Mouse (Mus musculus): ENCODE results near the gene Arid3b. TPM values are rescaled to one million over a fixed set of nuclear protein-coding genes. Genes with fewer than 3 reads are reported as not detected.

The Arid3b gene
- total RNA-seq, 1 experiment = 23.4 TPM

DNA sequence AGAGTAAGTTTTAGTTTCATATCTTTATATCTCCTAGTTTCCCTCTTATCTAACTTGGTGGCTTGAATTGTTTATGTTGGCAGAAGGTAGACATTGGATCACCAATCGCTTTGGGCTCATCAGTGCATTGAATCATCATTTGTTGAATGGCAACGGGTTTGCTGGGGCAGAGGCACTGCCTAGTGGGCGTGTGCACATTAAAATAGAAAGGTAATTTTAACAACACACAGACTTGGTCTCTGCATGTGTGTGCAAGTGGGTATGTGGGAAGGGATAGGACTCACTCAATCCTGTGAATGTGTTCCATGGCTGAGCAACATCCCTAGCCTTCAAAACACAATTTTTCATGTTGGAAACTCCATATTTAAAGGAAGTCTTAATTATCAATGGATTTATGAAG is 38.4 kb upstream of the Arid3b start:
- in situ Hi-C loops (cut with MboI; ENCODE audit: low sequenced_read_pairs in 2 of 2, unreplicated experiment in 2 of 2) = loop anchor here in 1 of 2 experiments (25.0 kb wide), 1 partner anchor 337 kb away; the partner anchor contains the start of genes Islr and Islr2
- Histone ChIP-seq H3K4me3 (ENCODE audit: insufficient read depth in 1 of 2, low read depth in 1 of 2, low read length in 2 of 2, poor library complexity in 1 of 2, severe bottlenecking in 1 of 2) (no peak overlapping the region), H3K9ac (ENCODE audit: insufficient read depth, low read depth, low read length, poor library complexity, severe bottlenecking) (no peak overlapping the region), H3K4me1 (ENCODE audit: control insufficient read depth in 2 of 2, insufficient read depth in 2 of 2, low read length in 2 of 2, poor library complexity in 1 of 2) (no peaks in the 10 kb centered on the region), H3K36me3 (ENCODE audit: control insufficient read depth, insufficient read depth, low read length, poor library complexity, severe bottlenecking) (no peaks in the 10 kb centered on the region), H3K27ac (ENCODE audit: insufficient read depth, low read depth, low read length, poor library complexity, severe bottlenecking) (no peak overlapping the region), H3K9me3 (ENCODE audit: control insufficient read depth, insufficient read depth, low read depth, low read length) (no peaks in the 10 kb centered on the region)
- no peak for DNase-seq (ENCODE audit: low read depth, low spot score)
- no peak for TF ChIP-seq ZNF384 (IDR thresholded peaks at IDR 0.05; ENCODE audit: low read depth, low read length)
- TF ChIP-seq CHD2 (IDR thresholded peaks at IDR 0.05; ENCODE audit: low read depth, low read length) = no peak
- no peak for TF ChIP-seq HCFC1 (IDR thresholded peaks at IDR 0.05; ENCODE audit: borderline replicate concordance, insufficient read depth, low read length)
- no peak for TF ChIP-seq ZC3H11A (IDR thresholded peaks at IDR 0.05; ENCODE audit: borderline replicate concordance, low read depth, low read length)
- TF ChIP-seq MAFK (IDR thresholded peaks at IDR 0.05; ENCODE audit: insufficient read depth, low read depth, low read length) = no peak

DNA sequence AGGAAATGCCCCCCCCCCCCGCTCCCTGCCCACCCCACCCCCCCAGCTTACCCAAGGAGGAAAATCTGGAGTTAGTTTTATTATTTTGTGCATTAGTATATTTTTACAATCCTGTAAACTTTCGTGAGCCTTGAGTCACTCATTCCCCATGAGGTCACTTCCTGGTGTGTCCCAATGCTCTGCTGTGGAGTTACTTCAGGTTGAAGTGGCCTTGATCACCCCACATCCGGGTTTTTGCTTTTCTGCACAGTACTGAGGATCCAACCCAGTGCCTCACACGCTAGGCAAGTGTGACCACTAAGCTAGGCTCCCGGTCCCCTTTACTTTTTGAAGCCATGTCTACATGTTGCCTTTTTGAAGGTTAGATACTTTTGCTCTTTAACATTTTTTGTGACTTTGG is 37.5 kb upstream of the Arid3b start:
- Histone ChIP-seq H3K9ac (ENCODE audit: insufficient read depth, low read depth, low read length, poor library complexity, severe bottlenecking) (no peak overlapping the region), H3K36me3 (ENCODE audit: control insufficient read depth, insufficient read depth, low read length, poor library complexity, severe bottlenecking) (no peaks in the 10 kb centered on the region), H3K4me3 (ENCODE audit: insufficient read depth in 1 of 2, low read depth in 1 of 2, low read length in 2 of 2, poor library complexity in 1 of 2, severe bottlenecking in 1 of 2) (no peak overlapping the region), H3K27ac (ENCODE audit: insufficient read depth, low read depth, low read length, poor library complexity, severe bottlenecking) (no peak overlapping the region), H3K9me3 (ENCODE audit: control insufficient read depth, insufficient read depth, low read depth, low read length) (no peaks in the 10 kb centered on the region), H3K4me1 (ENCODE audit: control insufficient read depth in 2 of 2, insufficient read depth in 2 of 2, low read length in 2 of 2, poor library complexity in 1 of 2) (no peaks in the 10 kb centered on the region)
- in situ Hi-C loops (cut with MboI; ENCODE audit: low sequenced_read_pairs in 2 of 2, unreplicated experiment in 2 of 2) = loop anchor here in 1 of 2 experiments (25.0 kb wide), 1 partner anchor 338 kb away; the partner anchor contains the start of genes Islr and Islr2
- DNase-seq (ENCODE audit: low read depth, low spot score) = no peak
- TF ChIP-seq CHD2 (IDR thresholded peaks at IDR 0.05; ENCODE audit: low read depth, low read length) = no peak
- TF ChIP-seq HCFC1 (IDR thresholded peaks at IDR 0.05; ENCODE audit: borderline replicate concordance, insufficient read depth, low read length) = no peak
- no peak for TF ChIP-seq ZNF384 (IDR thresholded peaks at IDR 0.05; ENCODE audit: low read depth, low read length)
- no peak for TF ChIP-seq ZC3H11A (IDR thresholded peaks at IDR 0.05; ENCODE audit: borderline replicate concordance, low read depth, low read length)
- no peak for TF ChIP-seq MAFK (IDR thresholded peaks at IDR 0.05; ENCODE audit: insufficient read depth, low read depth, low read length)

DNA sequence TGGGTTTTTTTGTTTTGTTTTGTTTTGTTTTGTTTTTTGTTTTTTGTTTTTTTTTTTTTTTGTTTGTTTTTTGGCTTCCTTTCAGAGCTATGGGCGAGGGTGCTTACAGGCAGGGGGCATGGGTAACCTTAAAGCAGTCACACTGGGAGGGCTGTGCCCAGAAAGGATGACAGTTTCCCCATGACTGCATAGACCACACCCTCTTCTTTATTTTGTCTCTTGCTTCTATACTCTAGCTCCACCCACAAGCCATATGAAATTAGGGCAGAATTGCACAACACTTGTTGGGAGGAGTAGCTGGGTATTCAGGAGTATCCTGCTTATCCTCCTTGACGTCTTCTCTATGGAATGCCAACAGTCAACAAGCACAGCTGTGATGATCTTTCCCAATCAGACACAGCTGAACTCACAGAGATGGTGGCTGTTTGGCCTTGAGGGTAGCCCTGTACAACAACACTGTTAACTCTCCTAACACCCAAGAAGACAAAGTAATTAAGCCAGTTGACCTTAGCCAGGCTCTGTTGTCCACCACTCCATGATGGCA is 33.8 kb upstream of the Arid3b start:
- no peaks in the 10 kb centered on the region for H3K4me1 ChIP-seq (ENCODE audit: control insufficient read depth in 2 of 2, insufficient read depth in 2 of 2, low read length in 2 of 2, poor library complexity in 1 of 2)
- no peaks in the 10 kb centered on the region for H3K36me3 ChIP-seq (ENCODE audit: control insufficient read depth, insufficient read depth, low read length, poor library complexity, severe bottlenecking)
- no peak overlapping the region for H3K27ac ChIP-seq (ENCODE audit: insufficient read depth, low read depth, low read length, poor library complexity, severe bottlenecking)
- in situ Hi-C loops (cut with MboI; ENCODE audit: low sequenced_read_pairs in 2 of 2, unreplicated experiment in 2 of 2) = loop anchor here in 1 of 2 experiments (25.0 kb wide), 1 partner anchor 342 kb away; the partner anchor contains the start of genes Islr and Islr2
- no peak overlapping the region for H3K4me3 ChIP-seq (ENCODE audit: insufficient read depth in 1 of 2, low read depth in 1 of 2, low read length in 2 of 2, poor library complexity in 1 of 2, severe bottlenecking in 1 of 2)
- H3K9ac ChIP-seq (ENCODE audit: insufficient read depth, low read depth, low read length, poor library complexity, severe bottlenecking) = no peak overlapping the region
- no peak for DNase-seq (ENCODE audit: low read depth, low spot score)
- no peak for TF ChIP-seq ZNF384 (IDR thresholded peaks at IDR 0.05; ENCODE audit: low read depth, low read length)
- no peak for TF ChIP-seq CHD2 (IDR thresholded peaks at IDR 0.05; ENCODE audit: low read depth, low read length)
- no peak for TF ChIP-seq ZC3H11A (IDR thresholded peaks at IDR 0.05; ENCODE audit: borderline replicate concordance, low read depth, low read length)
- H3K9me3 ChIP-seq (ENCODE audit: control insufficient read depth, insufficient read depth, low read depth, low read length) = no peaks in the 10 kb centered on the region

DNA sequence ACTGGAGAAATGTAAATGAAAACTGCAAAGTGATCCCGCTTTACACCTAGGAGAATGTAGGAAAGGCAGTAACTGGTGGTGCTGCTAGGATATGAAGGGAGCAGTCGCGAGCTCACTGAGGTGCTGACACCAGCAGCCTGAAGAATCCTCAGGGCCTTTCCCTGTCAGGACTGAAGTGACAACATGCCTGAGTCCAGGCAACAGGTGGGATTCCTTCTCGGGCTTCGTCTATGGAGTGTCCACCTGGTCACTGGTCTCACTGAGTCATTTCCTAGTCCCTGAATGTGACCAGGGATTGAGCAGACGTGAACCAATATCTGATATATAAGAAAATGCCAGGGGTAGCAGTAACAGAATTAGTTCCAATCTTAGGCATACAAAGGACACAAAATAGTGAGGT is 32.2 kb upstream of the Arid3b start:
- no peak for DNase-seq (ENCODE audit: low read depth, low spot score)
- no peak for TF ChIP-seq ZC3H11A (IDR thresholded peaks at IDR 0.05; ENCODE audit: borderline replicate concordance, low read depth, low read length)
- no peak for TF ChIP-seq MAFK (IDR thresholded peaks at IDR 0.05; ENCODE audit: insufficient read depth, low read depth, low read length)
- no peak for TF ChIP-seq HCFC1 (IDR thresholded peaks at IDR 0.05; ENCODE audit: borderline replicate concordance, insufficient read depth, low read length)
- TF ChIP-seq ZNF384 (IDR thresholded peaks at IDR 0.05; ENCODE audit: low read depth, low read length) = no peak
- no peak for TF ChIP-seq CHD2 (IDR thresholded peaks at IDR 0.05; ENCODE audit: low read depth, low read length)
- no peak overlapping the region for H3K27ac ChIP-seq (ENCODE audit: insufficient read depth, low read depth, low read length, poor library complexity, severe bottlenecking)
- no peaks in the 10 kb centered on the region for H3K9me3 ChIP-seq (ENCODE audit: control insufficient read depth, insufficient read depth, low read depth, low read length)
- H3K4me3 ChIP-seq (ENCODE audit: insufficient read depth in 1 of 2, low read depth in 1 of 2, low read length in 2 of 2, poor library complexity in 1 of 2, severe bottlenecking in 1 of 2) = no peak overlapping the region
- in situ Hi-C loops (cut with MboI; ENCODE audit: low sequenced_read_pairs in 2 of 2, unreplicated experiment in 2 of 2) = loop anchor here (10.0 to 25.0 kb wide), 2 partner anchors 126 to 344 kb away; partner anchors contain the start of genes Islr (in 1 of the 2) and Islr2 (in 1 of the 2)
- H3K4me1 ChIP-seq (ENCODE audit: control insufficient read depth in 2 of 2, insufficient read depth in 2 of 2, low read length in 2 of 2, poor library complexity in 1 of 2) = no peaks in the 10 kb centered on the region
- no peak overlapping the region for H3K9ac ChIP-seq (ENCODE audit: insufficient read depth, low read depth, low read length, poor library complexity, severe bottlenecking)
- H3K36me3 ChIP-seq (ENCODE audit: control insufficient read depth, insufficient read depth, low read length, poor library complexity, severe bottlenecking) = no peaks in the 10 kb centered on the region
